Mouse (Mus musculus): ENCODE results near the gene Sidt2.

The Sidt2 gene

GRCm38 (mm10) chr9:45946182-45946871, 8.7 kb downstream of the Sidt2 start:
- no peak for DNase-seq

- DNase-seq: peak in 1 of 2 experiments; percentile 18
These were observed 9.3 kb downstream of the Sidt2 start for GRCm38 (mm10) chr9:45945721-45946120.

- peak; percentile 86 to 89 for DNase-seq
These were observed 10.3 kb downstream of the Sidt2 start for GRCm38 (mm10) chr9:45944506-45945400.

- DNase-seq: no peak
These were observed 11.2 kb downstream of the Sidt2 start for GRCm38 (mm10) chr9:45943628-45944505.

- DNase-seq: no peak
These were observed 12.1 kb downstream of the Sidt2 start for GRCm38 (mm10) chr9:45942916-45943315.

- no peak for DNase-seq
These were observed 12.6 kb downstream of the Sidt2 start for GRCm38 (mm10) chr9:45942464-45942863.

GRCm38 (mm10) chr9:45941329-45941888, 13.6 kb downstream of the Sidt2 start:
- peak; percentile 24 to 36 for DNase-seq

GRCm38 (mm10) chr9:45939794-45940193, 15.3 kb downstream of the Sidt2 start:
- no peak for DNase-seq

GRCm38 (mm10) chr9:45938952-45939637, 16.0 kb downstream of the Sidt2 start:
- no peak for DNase-seq

- no peak for DNase-seq
These were observed 17.0 kb downstream of the Sidt2 start for GRCm38 (mm10) chr9:45938088-45938487.

- DNase-seq: peak; percentile 58 to 63
These were observed 18.2 kb downstream of the Sidt2 start for GRCm38 (mm10) chr9:45936883-45937282.

- DNase-seq: no peak
These were observed 19.3 kb downstream of the Sidt2 start, which contains the start of gene Tagln for GRCm38 (mm10) chr9:45935628-45936210. Gene Tagln (minus strand): TSS chr9:45936058.

GRCm38 (mm10) chr9:45932571-45933415, 22.3 kb downstream of the Sidt2 start:
- DNase-seq: no peak

GRCm38 (mm10) chr9:45931958-45932357, 23.1 kb downstream of the Sidt2 start:
- no peak for DNase-seq

- no peak for DNase-seq
These were observed 25.8 kb downstream of the Sidt2 start for GRCm38 (mm10) chr9:45929285-45929684.

GRCm38 (mm10) chr9:45919895-45920294, 35.2 kb downstream of the Sidt2 start:
- DNase-seq: no peak

- no peak for DNase-seq
These were observed 37.8 kb downstream of the Sidt2 start for GRCm38 (mm10) chr9:45917041-45917934.

GRCm38 (mm10) chr9:45915659-45916058, 39.4 kb downstream of the Sidt2 start:
- no peak for DNase-seq

GRCm38 (mm10) chr9:45911673-45912072, 43.4 kb downstream of the Sidt2 start:
- peak; percentile 77 to 78 for DNase-seq

All from B cell, adult 2 months (primary cell).